Mouse (Mus musculus): Measurements from ENCODE around the gene Foxp1.

Foxp1 gene

GRCm38 (mm10) chr6:99300235-99300634 is 222.3 kb downstream of the Foxp1 start:
- in situ Hi-C loops (cut with MboI, MseI): no loop called here

GRCm38 (mm10) chr6:99299196-99299595 is 223.3 kb downstream of the Foxp1 start:
- in situ Hi-C loops (cut with MboI, MseI): no loop called here

- in situ Hi-C loops (cut with MboI, MseI): no loop called here
These were observed 225.0 kb downstream of the Foxp1 start for GRCm38 (mm10) chr6:99297535-99297934.

- in situ Hi-C loops (cut with MboI, MseI): no loop called here
These were observed 227.0 kb downstream of the Foxp1 start for GRCm38 (mm10) chr6:99295495-99295894.

- in situ Hi-C loops (cut with MboI, MseI): no loop called here
These were observed 233.3 kb downstream of the Foxp1 start for GRCm38 (mm10) chr6:99289220-99289619.

GRCm38 (mm10) chr6:99285026-99285425 is 237.5 kb downstream of the Foxp1 start:
- in situ Hi-C loops (cut with MboI, MseI): no loop called here

- in situ Hi-C loops (cut with MboI, MseI): no loop called here
These were observed 238.5 kb downstream of the Foxp1 start for GRCm38 (mm10) chr6:99284019-99284418.

- in situ Hi-C loops (cut with MboI, MseI): no loop called here
These were observed 239.5 kb downstream of the Foxp1 start for GRCm38 (mm10) chr6:99282866-99283657.

GRCm38 (mm10) chr6:99281433-99281832 is 241.1 kb downstream of the Foxp1 start:
- in situ Hi-C loops (cut with MboI, MseI): no loop called here

- in situ Hi-C loops (cut with MboI, MseI): no loop called here
These were observed 241.9 kb downstream of the Foxp1 start for GRCm38 (mm10) chr6:99280619-99281018.

GRCm38 (mm10) chr6:99277251-99277650 is 245.3 kb downstream of the Foxp1 start:
- in situ Hi-C loops (cut with MboI, MseI): no loop called here

- in situ Hi-C loops (cut with MboI, MseI): no loop called here
These were observed 246.2 kb downstream of the Foxp1 start for GRCm38 (mm10) chr6:99276297-99276653.

GRCm38 (mm10) chr6:99275381-99276296 is 246.9 kb downstream of the Foxp1 start:
- in situ Hi-C loops (cut with MboI, MseI): no loop called here

- in situ Hi-C loops (cut with MboI, MseI): loop anchor here (5.0 kb wide), 1 partner anchor 68 kb away; no protein-coding TSS in a partner anchor
These were observed 247.9 kb downstream of the Foxp1 start for GRCm38 (mm10) chr6:99274667-99275066.

GRCm38 (mm10) chr6:99274222-99274621 is 248.3 kb downstream of the Foxp1 start:
- in situ Hi-C loops (cut with MboI, MseI): loop anchor here (5.0 kb wide), 1 partner anchor 68 kb away; no protein-coding TSS in a partner anchor

GRCm38 (mm10) chr6:99273177-99273576 is 249.3 kb downstream of the Foxp1 start:
- in situ Hi-C loops (cut with MboI, MseI): loop anchor here (5.0 kb wide), 1 partner anchor 69 kb away; no protein-coding TSS in a partner anchor

GRCm38 (mm10) chr6:99272174-99272573 is 250.3 kb downstream of the Foxp1 start:
- in situ Hi-C loops (cut with MboI, MseI): loop anchor here (5.0 kb wide), 1 partner anchor 70 kb away; no protein-coding TSS in a partner anchor

GRCm38 (mm10) chr6:99271741-99272140 is 250.8 kb downstream of the Foxp1 start:
- in situ Hi-C loops (cut with MboI, MseI): loop anchor here (5.0 kb wide), 1 partner anchor 71 kb away; no protein-coding TSS in a partner anchor

GRCm38 (mm10) chr6:99269921-99270320 is 252.6 kb downstream of the Foxp1 start:
- in situ Hi-C loops (cut with MboI, MseI): loop anchor here (5.0 kb wide), 1 partner anchor 72 kb away; no protein-coding TSS in a partner anchor

- in situ Hi-C loops (cut with MboI, MseI): no loop called here
These were observed 254.1 kb downstream of the Foxp1 start for GRCm38 (mm10) chr6:99268171-99269061.

All from T-helper 2 cell (primary cell).